Mouse (Mus musculus) cerebellum, adult 9-10 months (tissue): ENCODE data around the gene Zfp980.
"Not testable (repeated sequence)": the region's sequence is repeated elsewhere in the genome, so short reads cannot be mapped to it uniquely, and the experiment has no call there.

Experiments used
- DNase-seq: peaks from one replicate; pipeline ENCODE4 v3.0.0; 2022

Gene Zfp980

DNA sequence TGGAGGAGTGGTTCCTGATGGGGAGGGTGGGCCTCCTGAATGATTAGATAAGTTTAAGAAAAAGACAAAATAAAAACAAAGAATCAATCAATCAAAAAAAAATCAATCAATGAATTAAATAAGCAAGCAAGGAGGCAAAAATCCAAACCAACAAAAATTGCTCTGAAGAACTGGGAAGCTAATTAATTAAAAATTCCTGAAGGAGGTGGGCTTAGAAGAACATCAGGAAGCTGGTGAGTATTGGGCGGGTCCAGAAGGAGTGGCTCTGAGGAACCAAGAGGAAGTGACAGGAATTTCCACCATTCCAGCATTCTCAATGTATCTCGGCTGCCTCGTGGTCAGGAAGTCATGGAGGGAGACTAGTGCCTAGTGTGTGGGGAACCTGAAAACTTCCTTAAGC lies at the start of gene Zfp980:
TSS of gene Zfp980 (plus strand) at position 301 of the 400 bp plus-strand sequence.
- DNase-seq, result not testable (repeated sequence)

DNA sequence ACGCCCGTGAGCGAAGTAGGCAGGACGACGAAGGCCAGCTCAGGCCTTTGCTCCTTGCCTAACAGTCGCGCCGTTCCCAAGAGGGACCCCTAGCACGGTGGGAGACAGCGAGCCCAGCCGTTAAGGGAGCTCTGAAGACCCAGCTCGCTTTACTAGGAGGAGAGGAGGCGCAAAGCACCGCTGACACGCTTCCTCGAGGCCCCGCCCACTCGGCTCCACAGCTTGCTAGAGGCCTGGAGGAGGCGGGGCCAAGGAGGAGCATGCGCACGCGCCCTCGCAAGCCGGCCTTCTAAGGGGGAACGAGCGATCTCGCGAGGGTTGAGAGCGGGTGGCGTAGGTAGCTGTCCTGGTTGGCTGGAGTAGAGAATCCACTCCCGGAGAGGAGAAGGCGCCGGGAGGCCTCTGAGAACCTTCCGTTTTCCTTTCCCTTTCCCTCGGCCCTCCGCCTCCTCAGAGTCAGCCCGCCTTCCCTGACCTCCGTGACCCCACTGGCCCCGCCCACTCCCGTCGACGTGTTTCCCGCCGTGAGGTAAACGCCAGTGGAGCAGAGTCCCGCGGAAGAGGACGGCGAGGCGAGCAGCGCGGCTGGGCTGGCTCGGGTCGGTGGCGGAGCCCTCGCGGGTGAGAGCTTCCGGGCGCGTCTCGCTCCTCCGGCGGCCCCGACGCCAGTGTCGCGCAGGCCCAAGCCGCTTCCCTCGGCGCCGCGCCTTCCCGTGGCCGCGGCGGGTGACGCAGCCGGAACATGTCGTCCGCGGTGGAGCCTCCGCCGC lies 29.9 kb upstream of the Zfp980 start:
- not testable (repeated sequence) for DNase-seq

DNA sequence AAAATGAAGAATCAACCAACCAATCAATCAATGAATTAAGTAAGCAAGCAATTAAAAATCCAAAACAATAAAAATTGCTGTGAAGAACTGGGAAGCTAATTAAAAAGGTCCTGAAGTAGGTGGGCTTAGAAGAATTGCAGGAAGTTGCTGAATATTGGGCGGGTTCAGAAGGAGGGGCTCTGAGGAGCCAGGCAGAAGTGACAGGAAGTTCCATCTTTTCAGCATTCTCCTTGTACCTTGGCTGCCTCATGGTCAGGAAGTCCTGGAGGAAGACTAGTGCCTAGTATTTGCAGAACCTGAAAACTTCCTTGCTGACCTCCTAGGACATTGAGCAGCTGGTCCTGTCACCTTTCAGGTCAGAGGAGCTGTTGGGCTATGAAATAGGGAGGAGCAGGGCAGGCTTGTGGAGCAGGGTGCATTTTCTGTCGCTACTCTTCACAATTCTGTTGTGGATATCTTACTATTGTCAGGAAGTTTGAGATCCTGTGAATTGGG lies 3.8 kb downstream of the Zfp980 start:
- not testable (repeated sequence) for DNase-seq

DNA sequence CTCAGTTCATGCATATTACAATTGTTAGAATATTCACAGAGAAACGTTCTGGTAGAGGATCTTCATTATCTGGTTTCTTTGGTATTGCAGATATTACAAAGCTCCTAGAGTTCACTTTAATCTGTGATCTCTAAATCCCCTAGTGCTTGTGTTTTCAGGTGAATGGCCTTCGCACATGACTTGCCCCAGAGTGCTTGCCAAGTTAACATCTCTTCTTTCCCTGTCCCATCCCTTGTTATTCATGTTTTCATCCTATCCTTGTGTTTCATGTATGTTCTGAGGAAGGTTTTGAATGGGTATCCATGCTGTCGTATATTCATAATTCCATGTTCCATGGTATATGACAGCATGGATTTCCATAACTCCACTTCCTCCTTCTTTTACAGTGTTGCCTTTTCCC lies 9.7 kb downstream of the Zfp980 start:
- DNase-seq, result not testable (repeated sequence)

DNA sequence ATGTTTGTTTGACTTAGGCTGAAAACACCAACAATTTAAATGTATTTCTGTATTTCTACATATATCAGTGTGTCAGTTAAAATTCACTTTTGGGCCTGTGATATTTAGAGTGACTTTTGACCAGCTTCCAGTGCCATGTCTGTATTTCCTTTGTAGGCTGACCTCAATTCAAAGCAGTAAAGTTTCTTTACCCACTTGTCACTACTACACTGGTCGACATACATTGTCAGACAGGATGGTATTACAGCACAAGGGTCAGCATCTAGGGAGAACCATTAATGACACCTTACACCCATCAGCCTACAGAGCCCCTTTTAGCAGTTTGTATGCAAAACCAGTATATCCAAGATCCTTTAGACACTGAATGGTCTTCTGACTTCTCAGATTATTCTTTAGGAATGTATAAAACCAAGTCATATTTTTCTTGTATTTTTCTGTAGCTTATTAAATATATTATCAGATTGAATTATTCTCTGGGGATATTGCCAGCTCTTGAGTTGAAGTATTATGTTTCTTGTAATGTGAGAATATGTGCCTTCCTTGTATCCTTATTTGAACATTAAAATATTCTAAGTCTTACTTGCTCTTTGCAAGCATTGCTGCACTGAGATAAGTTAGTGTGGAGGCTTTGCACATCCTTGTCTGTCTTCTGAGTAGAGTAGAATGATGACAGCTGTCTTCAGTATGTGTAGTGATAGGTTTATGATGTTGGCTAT lies 10.3 kb downstream of the Zfp980 start:
- DNase-seq, result not testable (repeated sequence)

- not testable (repeated sequence) for DNase-seq
These were observed 11.5 kb downstream of the Zfp980 start for GRCm38 (mm10) chr4:145682021-145682420.

- DNase-seq, result not testable (repeated sequence)
These were observed 12.7 kb downstream of the Zfp980 start for GRCm38 (mm10) chr4:145683024-145683766.

DNA sequence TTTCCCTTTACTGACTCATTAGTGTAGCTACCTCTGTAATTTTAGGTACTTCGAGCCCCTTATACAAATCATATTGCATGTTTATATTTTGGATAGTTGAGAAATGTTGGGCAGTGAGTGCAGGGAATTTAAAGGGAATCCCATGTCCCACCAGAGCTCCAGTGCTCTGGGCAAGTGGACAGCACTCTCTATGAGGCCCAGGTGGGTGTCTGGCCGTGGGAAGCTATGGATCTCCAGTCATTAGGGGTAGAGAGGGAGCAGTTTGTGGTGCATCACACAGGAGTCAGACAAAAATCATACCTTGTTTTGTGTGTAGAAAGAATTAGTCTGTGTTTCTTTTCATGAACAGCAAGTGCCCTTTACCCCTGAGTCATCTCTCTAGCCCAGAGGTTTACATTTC lies 15.6 kb downstream of the Zfp980 start:
- not testable (repeated sequence) for DNase-seq

- not testable (repeated sequence) for DNase-seq
These were observed 74.6 kb downstream of the Zfp980 start for GRCm38 (mm10) chr4:145744935-145745644.

DNA sequence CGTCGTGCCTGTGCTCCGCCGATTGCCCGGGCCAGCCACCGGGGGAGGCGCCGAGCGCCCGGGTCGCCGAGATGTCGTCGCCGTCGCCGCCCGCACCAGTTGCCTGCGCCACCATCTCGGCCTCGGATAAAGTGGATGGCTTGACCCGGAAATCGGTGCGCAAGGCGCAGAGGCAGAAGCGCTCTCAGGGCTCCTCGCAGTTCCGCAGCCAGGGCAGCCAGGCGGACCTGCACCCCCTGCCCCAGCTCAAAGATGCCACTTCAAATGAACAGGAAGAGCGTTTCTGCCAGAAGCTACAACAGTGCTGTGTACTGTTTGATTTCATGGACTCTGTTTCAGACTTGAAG lies 75.1 kb downstream of the Zfp980 start:
- not testable (repeated sequence) for DNase-seq
